Mouse (Mus musculus) fibroblast of lung, adult 2 months (primary cell): ENCODE data around the gene Ltbp1.

ENCODE experiments used
- DNase-seq: peaks from one replicate; pipeline ENCODE4 v3.0.0-alpha.2; 2011; ENCODE audit warnings: low read depth

Ltbp1 gene

DNA sequence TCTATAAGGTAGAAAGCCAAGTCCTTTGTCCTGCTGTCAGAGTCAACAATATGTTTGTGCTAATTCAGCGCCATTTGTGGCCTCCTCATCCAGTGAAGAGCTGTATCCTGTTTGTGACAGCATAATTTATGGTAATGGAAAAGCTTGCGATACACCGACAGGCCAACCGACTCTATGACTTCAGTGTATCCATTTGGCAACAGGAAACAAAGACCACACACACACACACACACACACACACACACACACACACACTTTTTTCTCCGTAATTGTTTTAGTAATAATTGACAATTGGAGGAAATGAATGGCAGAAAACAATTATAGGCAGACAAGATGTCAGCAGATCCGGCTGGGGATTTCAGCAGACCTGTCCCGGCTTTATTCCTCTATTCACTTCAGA is 435.3 kb downstream of the Ltbp1 start:
- DNase-seq: no peak

DNA sequence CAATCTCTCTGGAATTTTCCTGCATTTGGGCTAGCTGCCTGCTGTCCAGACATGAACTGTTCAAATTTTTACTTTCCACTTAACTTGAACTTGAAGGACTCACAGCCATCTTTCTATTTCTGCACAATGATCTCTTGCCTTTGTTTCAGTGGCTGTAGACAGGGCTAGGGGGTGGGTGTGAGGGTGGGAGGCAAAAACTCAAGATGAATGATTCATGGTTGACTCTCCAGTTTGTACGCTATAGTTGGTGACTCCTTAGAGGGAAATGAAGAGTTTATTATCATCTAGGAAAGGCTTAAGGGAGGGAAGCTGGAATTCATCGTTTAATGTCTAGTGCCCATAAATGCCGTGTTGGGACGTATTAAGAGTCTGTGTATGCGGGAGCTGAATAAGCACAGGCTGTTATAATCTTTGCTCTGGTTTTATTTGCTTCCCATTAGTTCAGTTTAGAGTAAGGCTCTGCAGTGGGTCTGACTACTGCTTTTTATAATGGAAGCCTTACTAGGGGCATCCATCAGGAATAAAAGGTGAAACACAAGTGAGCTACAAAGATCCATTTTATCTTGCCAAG is 436.0 kb downstream of the Ltbp1 start:
- no peak for DNase-seq
